Mouse (Mus musculus): ENCODE results near the gene Cass4.

DNA sequence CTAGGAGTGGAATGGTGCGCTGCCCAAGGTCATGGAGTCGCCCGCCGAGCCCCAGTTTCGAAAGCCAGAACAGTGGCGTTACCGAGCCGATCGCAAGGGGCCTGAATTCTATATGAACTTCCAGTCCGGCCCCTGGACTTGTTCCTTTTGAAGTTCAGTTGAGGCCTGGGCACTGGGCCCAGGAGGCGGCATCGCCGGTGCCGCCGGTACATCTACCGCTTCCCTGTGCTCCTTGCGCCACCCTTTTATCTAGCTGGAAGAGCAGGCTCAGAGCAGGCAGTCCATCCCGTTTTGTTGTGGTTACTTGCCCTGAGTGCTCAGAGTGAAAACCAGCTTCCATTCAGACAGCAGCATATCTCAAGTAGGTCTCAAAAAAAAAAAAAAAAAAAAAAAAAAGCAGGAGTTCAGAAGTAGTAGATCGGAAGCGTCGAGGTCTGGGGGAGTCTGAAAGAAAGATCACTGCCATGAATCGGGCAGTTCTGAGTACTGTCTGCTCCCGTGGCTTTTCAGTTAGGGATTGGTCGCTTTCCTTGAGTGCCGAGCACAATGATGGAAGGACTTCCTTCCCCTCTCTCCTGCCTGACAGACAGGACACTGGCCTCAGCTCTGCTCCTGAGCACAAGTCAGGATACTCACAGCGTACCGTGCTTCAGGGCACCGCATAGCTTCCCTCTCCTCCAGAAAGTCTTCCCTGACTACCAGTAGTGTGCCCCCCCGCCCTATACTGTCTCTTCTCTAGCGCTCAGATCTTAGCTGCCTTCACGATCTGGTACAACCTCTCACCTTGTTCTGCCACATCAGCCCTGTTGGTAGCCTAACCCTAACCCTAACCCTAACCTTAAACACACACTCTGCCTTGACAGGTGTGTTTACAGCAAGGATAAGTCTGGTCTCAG lies 47.3 kb upstream of the Cass4 start:
- TF ChIP-seq POLR2A (IDR thresholded peaks at IDR 0.05; ENCODE audit: borderline replicate concordance, low read depth, low read length) (no peak), CTCF (IDR thresholded peaks at IDR 0.05; ENCODE audit: low read depth, low read length) (no peak)

Data from bone marrow macrophage, adult 2 months (primary cell).